Mouse (Mus musculus): Measurements from ENCODE around the gene Psg17. TPM values are rescaled to one million over a fixed set of nuclear protein-coding genes. Genes with fewer than 3 reads are reported as not detected.
"Not testable (repeated sequence)": the region's sequence is repeated elsewhere in the genome, so short reads cannot be mapped to it uniquely, and the experiment has no call there.

The Psg17 gene
- polyA plus RNA-seq, 1 experiment from 2014 or later: not detected

DNA sequence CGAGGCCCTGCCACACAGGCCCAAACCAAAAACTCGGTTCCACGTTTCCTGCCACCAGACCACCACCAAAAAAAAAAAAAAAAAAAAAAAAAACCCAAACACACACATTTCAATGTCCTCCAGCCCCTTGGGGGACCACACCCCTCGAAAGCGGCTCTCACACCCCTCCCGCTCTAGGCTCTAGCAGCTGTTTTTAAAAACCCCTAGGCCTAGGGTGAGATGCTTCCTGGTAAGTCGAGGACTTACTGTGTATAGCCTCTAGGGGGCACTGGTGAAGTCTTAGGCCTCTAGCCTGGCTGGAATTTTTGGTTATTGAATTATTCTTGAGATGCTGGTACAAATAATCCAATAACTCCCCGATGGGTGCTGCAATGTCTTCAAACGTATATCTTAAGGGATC is 7.2 kb upstream of the Psg17 start:
- H3K4me1 ChIP-seq (replicated peaks): no peaks in the 10 kb centered on the region
- H3K36me3 ChIP-seq: no peaks in the 10 kb centered on the region
- H3K27me3 ChIP-seq: no peaks in the 10 kb centered on the region
- no peak overlapping the region for H3K4me3 ChIP-seq (replicated peaks)
- no peaks in the 10 kb centered on the region for H3K9me3 ChIP-seq
- H3K9ac ChIP-seq (replicated peaks): no peak overlapping the region
- no peak overlapping the region for H3K4me2 ChIP-seq (replicated peaks)
- ATAC-seq: no peak
- 69% methylated on average over 9 of the region's 9 CpGs for WGBS
- H3K27ac ChIP-seq: no peak overlapping the region

DNA sequence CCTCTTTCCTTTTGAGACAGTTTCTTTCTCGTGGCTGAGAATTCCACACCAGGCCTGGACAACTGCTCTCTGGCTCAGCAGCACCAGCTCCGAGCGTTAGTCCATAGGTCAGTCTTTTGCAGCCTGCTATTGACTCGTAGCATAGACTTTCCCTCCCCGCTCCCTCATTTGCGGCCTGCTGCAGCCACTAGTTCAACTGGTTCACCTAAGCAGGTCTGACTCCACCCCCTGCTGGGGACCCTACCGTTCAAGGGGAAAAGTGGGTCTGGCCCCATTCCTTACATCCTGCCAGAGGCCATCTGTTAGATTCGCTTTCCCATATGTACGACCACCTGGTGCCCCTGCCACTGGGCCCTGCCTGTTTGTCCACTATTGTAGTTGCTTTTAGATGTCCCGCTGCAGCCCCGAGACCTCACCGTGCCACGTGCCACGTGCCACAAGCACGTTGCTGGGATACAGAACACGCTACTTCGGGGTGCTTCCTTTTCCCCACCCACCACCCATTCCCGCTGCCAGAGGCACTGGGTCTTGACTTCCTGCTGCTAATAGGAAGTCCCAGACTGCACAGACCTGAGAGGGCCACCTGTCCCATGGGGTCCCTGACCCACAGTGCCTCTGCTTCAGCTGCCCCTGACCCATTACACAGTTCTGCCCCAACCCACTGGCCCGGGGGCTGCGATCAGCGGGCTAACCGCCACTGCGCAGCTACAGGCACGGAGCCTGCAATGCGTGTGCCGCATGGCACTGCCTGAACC is 6.6 kb upstream of the Psg17 start:
- H3K4me1 ChIP-seq (replicated peaks): no peaks in the 10 kb centered on the region
- 64% methylated on average over 26 of the region's 26 CpGs for WGBS
- H3K36me3 ChIP-seq: no peaks in the 10 kb centered on the region
- peak; percentile 63; the same call in 1 of the 2 replicates for ATAC-seq
- H3K9me3 ChIP-seq: no peaks in the 10 kb centered on the region
- no peak overlapping the region for H3K4me2 ChIP-seq (replicated peaks)
- no peaks in the 10 kb centered on the region for H3K27me3 ChIP-seq
- H3K4me3 ChIP-seq (replicated peaks): no peak overlapping the region
- no peak overlapping the region for H3K9ac ChIP-seq (replicated peaks)
- H3K27ac ChIP-seq: no peak overlapping the region

DNA sequence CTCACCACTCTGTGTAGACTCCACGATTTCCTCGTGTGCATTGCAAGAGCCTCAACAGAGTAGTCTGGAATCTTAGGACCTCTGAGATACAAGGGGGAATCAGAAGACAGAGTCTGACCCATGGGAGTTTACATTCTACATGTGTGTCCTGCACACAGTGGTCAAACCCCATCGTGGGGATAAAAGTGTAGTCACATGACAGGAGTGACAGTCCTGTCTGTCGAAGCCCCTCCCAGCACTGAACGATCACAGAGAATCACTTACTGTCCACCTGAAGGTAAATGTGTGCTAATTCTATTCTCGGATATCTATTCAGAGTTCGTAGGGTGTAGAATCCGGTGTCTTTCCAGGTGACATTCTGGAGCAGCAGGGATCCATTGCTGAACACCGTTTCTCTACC is 3.1 kb downstream of the Psg17 start:
- H3K9me3 ChIP-seq: no peaks in the 10 kb centered on the region
- no peak overlapping the region for H3K4me3 ChIP-seq (replicated peaks)
- H3K27me3 ChIP-seq: no peaks in the 10 kb centered on the region
- 85% methylated on average over 9 of the region's 9 CpGs for WGBS
- no peak overlapping the region for H3K9ac ChIP-seq (replicated peaks)
- no peaks in the 10 kb centered on the region for H3K36me3 ChIP-seq
- no peak overlapping the region for H3K4me2 ChIP-seq (replicated peaks)
- no peaks in the 10 kb centered on the region for H3K4me1 ChIP-seq (replicated peaks)
- ATAC-seq: no peak
- H3K27ac ChIP-seq: no peak overlapping the region

DNA sequence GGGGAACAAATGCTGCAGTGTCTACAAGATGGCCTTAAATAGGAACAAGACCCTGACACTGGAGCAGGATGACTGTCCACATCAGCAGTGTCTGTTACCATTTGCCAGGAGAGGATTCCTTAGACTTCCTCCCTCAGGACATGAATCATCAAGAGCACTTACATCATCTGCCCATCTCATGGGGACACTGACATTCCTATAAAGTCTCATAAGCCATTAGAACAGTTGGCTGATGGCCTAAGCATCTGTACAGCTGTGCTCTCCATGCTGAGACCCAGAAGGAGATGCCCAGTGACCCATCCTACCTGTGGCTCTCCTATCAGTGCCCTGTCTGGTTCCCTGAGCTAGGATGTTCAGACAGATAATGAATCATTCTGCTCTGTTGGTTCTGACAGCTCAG is 17.9 kb downstream of the Psg17 start:
- no peaks in the 10 kb centered on the region for H3K4me1 ChIP-seq (replicated peaks)

DNA sequence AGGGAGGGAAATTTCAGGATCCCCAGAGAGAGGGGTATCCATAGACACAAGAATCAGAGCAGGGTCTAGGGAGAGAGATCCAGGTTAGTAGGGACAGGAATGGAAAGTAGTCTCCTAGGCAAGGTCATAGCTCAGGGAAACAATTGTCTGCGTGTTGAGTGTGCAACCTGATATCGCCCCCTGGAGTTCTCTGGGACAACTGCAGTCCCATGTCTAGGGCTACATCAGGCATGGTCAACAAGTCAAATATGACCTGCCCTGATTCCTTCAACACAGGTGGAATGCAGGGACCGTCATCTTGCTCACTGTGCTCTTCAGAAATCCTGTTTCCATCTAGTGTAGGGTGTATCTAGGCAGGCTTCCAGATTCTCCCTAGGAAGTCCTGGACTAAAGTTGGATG is 22.3 kb downstream of the Psg17 start:
- Histone ChIP-seq H3K27ac (no peak overlapping the region), H3K9ac (replicated peaks) (no peak overlapping the region), H3K27me3 (no peaks in the 10 kb centered on the region), H3K4me2 (replicated peaks) (no peak overlapping the region), H3K4me1 (replicated peaks) (no peaks in the 10 kb centered on the region), H3K36me3 (no peaks in the 10 kb centered on the region), H3K9me3 (no peaks in the 10 kb centered on the region), H3K4me3 (replicated peaks) (no peak overlapping the region)
- 39% methylated on average over 3 of the region's 3 CpGs for WGBS
- no peak for ATAC-seq

More for the DNA sequence above, 17.9 kb downstream of the Psg17 start:
- no peak for ATAC-seq
- H3K9ac ChIP-seq (replicated peaks): no peak overlapping the region
- H3K27me3 ChIP-seq: no peaks in the 10 kb centered on the region
- no peak overlapping the region for H3K4me3 ChIP-seq (replicated peaks)
- no peaks in the 10 kb centered on the region for H3K36me3 ChIP-seq
- H3K9me3 ChIP-seq: no peaks in the 10 kb centered on the region
- no peak overlapping the region for H3K27ac ChIP-seq
- no peak overlapping the region for H3K4me2 ChIP-seq (replicated peaks)

DNA sequence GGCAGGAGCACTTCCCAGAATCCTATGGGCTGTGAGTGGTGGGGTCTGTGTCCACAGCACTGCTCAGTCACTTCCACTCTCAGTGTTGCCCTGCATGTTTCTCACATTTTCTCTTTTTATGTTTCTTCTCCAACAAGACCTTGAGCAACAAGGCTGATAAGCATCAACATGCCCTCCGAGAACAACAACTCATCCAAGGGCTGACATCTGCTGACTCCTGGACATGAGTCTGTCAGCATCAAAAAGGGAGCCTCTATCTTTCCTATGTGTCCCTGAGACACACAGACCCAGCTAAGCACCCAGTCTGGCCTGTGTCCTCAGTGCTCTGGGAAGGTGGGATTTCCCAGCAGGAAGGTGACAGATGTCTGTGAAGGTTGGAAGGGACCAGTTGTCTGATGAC is 23.0 kb downstream of the Psg17 start, which contains the start of gene Psg19:
Gene Psg19 (minus strand): TSS at position 101 of the 400 bp plus-strand sequence.
- no peak within 1 kb of the TSS for H3K27ac ChIP-seq
- no peak for ATAC-seq
- H3K9ac ChIP-seq (replicated peaks): no peak within 1 kb of the TSS
- H3K4me3 ChIP-seq (replicated peaks): no peak within 1 kb of the TSS
- no peaks in the 10 kb centered on the region for H3K36me3 ChIP-seq
- no peaks in the 10 kb centered on the region for H3K4me1 ChIP-seq (replicated peaks)
- no peak within 1 kb of the TSS for H3K4me2 ChIP-seq (replicated peaks)
- H3K9me3 ChIP-seq: no peaks in the 10 kb centered on the region
- 84% methylated on average over 1 of the region's 1 CpGs for whole genome bisulfite sequencing
- no peaks in the 10 kb centered on the region for H3K27me3 ChIP-seq

DNA sequence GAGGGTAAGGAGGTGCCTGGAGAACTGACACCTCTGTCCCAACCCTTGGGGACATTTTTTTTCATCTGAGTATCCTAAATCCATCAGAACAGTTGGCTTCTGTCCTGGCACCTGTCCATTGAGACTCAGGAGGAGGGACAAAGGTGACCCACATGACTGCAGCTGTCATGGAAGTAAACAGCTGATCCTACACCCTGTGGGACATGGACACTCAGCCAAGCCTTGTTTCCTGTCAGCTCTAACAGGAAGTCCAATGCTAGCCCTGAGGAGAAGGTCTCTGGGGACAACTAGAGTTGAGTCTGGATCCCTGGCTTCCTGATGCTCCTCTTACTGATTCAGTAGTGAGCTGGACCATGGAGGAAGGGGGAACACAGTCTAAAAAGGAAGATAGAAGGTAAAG is 30.7 kb downstream of the Psg17 start:
- H3K27ac ChIP-seq; H3K36me3 ChIP-seq; ATAC-seq; H3K27me3 ChIP-seq; H3K4me1 ChIP-seq (replicated peaks); H3K4me3 ChIP-seq (replicated peaks); H3K9ac ChIP-seq (replicated peaks); H3K9me3 ChIP-seq; H3K4me2 ChIP-seq (replicated peaks): not testable (repeated sequence)

DNA sequence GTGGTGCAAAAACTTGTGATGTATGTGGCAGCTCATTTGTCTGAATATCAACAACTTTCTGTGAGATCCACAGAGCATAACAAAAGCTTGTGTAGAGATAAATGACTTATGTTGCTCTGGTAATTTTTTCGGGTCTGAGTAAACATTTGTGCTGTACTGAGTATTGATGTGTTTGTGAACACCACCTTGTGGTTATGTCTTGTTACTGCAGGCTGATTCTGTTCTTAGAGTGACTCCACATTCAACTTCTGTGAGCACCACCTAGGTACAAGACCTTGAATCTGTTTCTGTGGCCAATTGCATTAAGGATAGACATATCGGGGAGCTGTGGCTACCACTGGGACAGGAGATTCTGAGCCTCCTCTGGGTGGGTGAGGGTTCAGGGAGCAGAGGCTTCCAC is 40.1 kb downstream of the Psg17 start:
- not testable (repeated sequence) for H3K27me3 ChIP-seq; H3K9me3 ChIP-seq; H3K36me3 ChIP-seq; ATAC-seq; H3K4me1 ChIP-seq (replicated peaks); H3K4me2 ChIP-seq (replicated peaks); H3K9ac ChIP-seq (replicated peaks); H3K27ac ChIP-seq; H3K4me3 ChIP-seq (replicated peaks)
- 54% methylated on average over 2 of the region's 2 CpGs for WGBS

DNA sequence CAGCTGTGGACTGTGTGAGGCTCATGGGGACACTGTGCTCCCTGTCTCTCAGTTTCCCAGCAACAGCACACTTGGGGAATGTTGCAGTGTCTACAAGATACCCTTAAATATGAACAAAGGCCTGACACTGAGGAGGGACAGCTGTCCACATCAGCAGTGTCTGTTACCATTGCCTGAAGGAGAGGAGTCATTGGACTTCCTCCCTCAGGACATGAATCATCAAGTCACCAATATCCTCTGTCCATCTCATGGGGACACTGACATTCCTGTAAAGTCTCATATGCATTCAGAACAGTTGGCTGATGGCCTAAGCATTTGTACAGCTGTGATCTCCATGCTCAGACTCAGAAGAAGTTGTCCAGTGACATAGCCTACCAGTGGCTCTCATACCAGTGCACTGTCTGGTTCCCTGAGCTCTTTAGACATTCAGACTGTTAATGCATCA is 42.0 kb downstream of the Psg17 start:
- H3K4me2 ChIP-seq (replicated peaks): no peak overlapping the region
- no peak overlapping the region for H3K4me3 ChIP-seq (replicated peaks)
- ATAC-seq: no peak
- no peaks in the 10 kb centered on the region for H3K36me3 ChIP-seq
- H3K9me3 ChIP-seq: no peaks in the 10 kb centered on the region
- H3K27ac ChIP-seq: no peak overlapping the region
- H3K27me3 ChIP-seq: no peaks in the 10 kb centered on the region
- H3K4me1 ChIP-seq (replicated peaks): no peaks in the 10 kb centered on the region
- no peak overlapping the region for H3K9ac ChIP-seq (replicated peaks)

Other genes with a start within 250 kb of the Psg17 start
- gene Psg23, start 205.1 kb downstream of the Psg17 start, polyA plus RNA-seq (2015; fragmentation: Nextera tagmentation; extraction: Ambion mirVana): not detected in 2 replicates
- gene Psg21, start 164.9 kb downstream of the Psg17 start, polyA plus RNA-seq (2015; fragmentation: Nextera tagmentation; extraction: Ambion mirVana): not detected in 2 replicates
- not detected in 2 replicates for gene Psg20, start 135.4 kb downstream of the Psg17 start, polyA plus RNA-seq (2015; fragmentation: Nextera tagmentation; extraction: Ambion mirVana)
- not detected in 2 replicates for gene Psg22, start 103.5 kb downstream of the Psg17 start, polyA plus RNA-seq (2015; fragmentation: Nextera tagmentation; extraction: Ambion mirVana)
- not detected in 2 replicates for gene Psg19, start 23.1 kb downstream of the Psg17 start, polyA plus RNA-seq (2015; fragmentation: Nextera tagmentation; extraction: Ambion mirVana)
- 0.40 and 0.44 TPM in 2 replicates for gene Mill2, start 18.4 kb upstream of the Psg17 start, polyA plus RNA-seq (2015; fragmentation: Nextera tagmentation; extraction: Ambion mirVana)
- gene Pglyrp1, start 49.7 kb upstream of the Psg17 start, polyA plus RNA-seq (2015; fragmentation: Nextera tagmentation; extraction: Ambion mirVana): 9.2 and 12.8 TPM in 2 replicates
- gene Ccdc61, start 88.8 kb upstream of the Psg17 start, polyA plus RNA-seq (2015; fragmentation: Nextera tagmentation; extraction: Ambion mirVana): 20.0 and 23.6 TPM in 2 replicates
- 16.5 and 18.6 TPM in 2 replicates for gene Nova2, start 104.3 kb upstream of the Psg17 start, polyA plus RNA-seq (2015; fragmentation: Nextera tagmentation; extraction: Ambion mirVana)
- 0.26 and 0.58 TPM in 2 replicates for gene Nanos2, start 165.8 kb upstream of the Psg17 start, polyA plus RNA-seq (2015; fragmentation: Nextera tagmentation; extraction: Ambion mirVana)
- gene Mypop, start 169.6 kb upstream of the Psg17 start, polyA plus RNA-seq (2015; fragmentation: Nextera tagmentation; extraction: Ambion mirVana): 3.8 and 4.2 TPM in 2 replicates
- 21.6 and 29.4 TPM in 2 replicates for gene Irf2bp1, start 182.4 kb upstream of the Psg17 start, polyA plus RNA-seq (2015; fragmentation: Nextera tagmentation; extraction: Ambion mirVana)
- gene Foxa3, start 201.9 kb upstream of the Psg17 start, polyA plus RNA-seq (2015; fragmentation: Nextera tagmentation; extraction: Ambion mirVana): not detected in 2 replicates
- 31.8 and 37.2 TPM in 2 replicates for gene Sympk, start 202.8 kb upstream of the Psg17 start, polyA plus RNA-seq (2015; fragmentation: Nextera tagmentation; extraction: Ambion mirVana)
- gene Rsph6a, start 233.1 kb upstream of the Psg17 start, polyA plus RNA-seq (2015; fragmentation: Nextera tagmentation; extraction: Ambion mirVana): 0.09 TPM in 1 of 2 replicates, not detected in the other

Measured in midbrain, embryonic 13.5 days (tissue).